Mouse (Mus musculus): Measurements from ENCODE around the gene Hdac1. TPM values are rescaled to one million over a fixed set of nuclear protein-coding genes. Genes with fewer than 3 reads are reported as not detected.
A peak's percentile ranks its signal among the peaks of the same experiment; 100 is the strongest.

Gene Hdac1
- 10 to 100 TPM; 45.0 to 46.4 TPM for total RNA-seq (2021)

- peak; percentile 98 for DNase-seq
Observed at GRCm38 (mm10) chr4:129542592-129543141, at the start of gene Hdac1. Gene Hdac1, minus strand, starts transcription at chr4:129542713.

- DNase-seq = no peak
Observed at GRCm38 (mm10) chr4:129588865-129589264, 46.4 kb upstream of the Hdac1 start.

- DNase-seq = no peak
Observed at GRCm38 (mm10) chr4:129586943-129587342, 44.4 kb upstream of the Hdac1 start.

- DNase-seq = no peak
Observed at GRCm38 (mm10) chr4:129585773-129586172, 43.3 kb upstream of the Hdac1 start.

GRCm38 (mm10) chr4:129584884-129585608 lies 42.5 kb upstream of the Hdac1 start:
- DNase-seq = peak; percentile 90

GRCm38 (mm10) chr4:129584370-129584769 lies 41.9 kb upstream of the Hdac1 start:
- DNase-seq = no peak

- DNase-seq = no peak
Observed at GRCm38 (mm10) chr4:129582251-129582650, 39.7 kb upstream of the Hdac1 start.

- DNase-seq = no peak
Observed at GRCm38 (mm10) chr4:129580347-129580746, 37.8 kb upstream of the Hdac1 start.

GRCm38 (mm10) chr4:129578466-129578865 lies 36.0 kb upstream of the Hdac1 start, which contains the start of gene Fam167b:
Gene Fam167b, minus strand, starts transcription at chr4:129578549.
- DNase-seq = peak; percentile 49

GRCm38 (mm10) chr4:129577688-129578087 lies 35.2 kb upstream of the Hdac1 start:
- DNase-seq = no peak

GRCm38 (mm10) chr4:129576863-129577491 lies 34.5 kb upstream of the Hdac1 start:
- DNase-seq = peak; percentile 81

GRCm38 (mm10) chr4:129575171-129575844 lies 32.8 kb upstream of the Hdac1 start:
- DNase-seq = no peak

GRCm38 (mm10) chr4:129573430-129573829 lies 30.9 kb upstream of the Hdac1 start, which contains the start of gene Lck:
Gene Lck, minus strand, starts transcription at chr4:129573641.
- no peak for DNase-seq

GRCm38 (mm10) chr4:129573093-129573370 lies 30.5 kb upstream of the Hdac1 start:
- no peak for DNase-seq

GRCm38 (mm10) chr4:129572236-129573092 lies 30.0 kb upstream of the Hdac1 start:
- DNase-seq = no peak

- DNase-seq = no peak
Observed at GRCm38 (mm10) chr4:129571551-129572084, 29.1 kb upstream of the Hdac1 start.

- no peak for DNase-seq
Observed at GRCm38 (mm10) chr4:129570028-129570427, 27.5 kb upstream of the Hdac1 start.

- no peak for DNase-seq
Observed at GRCm38 (mm10) chr4:129568366-129568765, 25.9 kb upstream of the Hdac1 start.

- DNase-seq = no peak
Observed at GRCm38 (mm10) chr4:129565139-129565538, 22.6 kb upstream of the Hdac1 start.

- DNase-seq = no peak
Observed at GRCm38 (mm10) chr4:129563718-129564117, 21.2 kb upstream of the Hdac1 start.

- no peak for DNase-seq
Observed at GRCm38 (mm10) chr4:129561184-129561583, 18.7 kb upstream of the Hdac1 start.
